Mouse (Mus musculus): ENCODE data around the gene Nhlh2.

DNA sequence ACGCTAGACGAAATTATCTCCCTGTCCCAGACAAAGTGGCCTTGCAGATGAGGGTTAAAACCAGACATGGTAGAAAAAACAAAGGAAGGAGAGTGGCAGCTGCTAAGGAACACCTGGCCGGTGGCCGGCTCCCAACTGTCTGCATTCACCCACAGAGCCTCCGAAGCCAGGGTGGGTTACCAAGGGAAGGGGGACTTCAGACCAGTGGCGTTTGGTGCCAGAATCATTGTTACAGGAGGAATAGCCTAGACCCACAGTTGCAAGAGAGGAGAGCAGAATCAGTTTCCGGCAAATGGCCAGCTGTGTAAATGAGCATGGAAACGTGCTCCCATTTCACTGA lies 52.8 kb downstream of the Nhlh2 start:
- TF ChIP-seq POLR2A (IDR thresholded peaks at IDR 0.05; ENCODE audit: borderline replicate concordance, insufficient read depth, low read length) (no peak), CTCF (IDR thresholded peaks at IDR 0.05; ENCODE audit: borderline replicate concordance, insufficient read depth, low read depth, low read length) (no peak)

All from cerebellum, adult 2 months (tissue).